Mouse (Mus musculus): ENCODE measurements around the gene Kdm2a. TPM values are rescaled to one million over a fixed set of nuclear protein-coding genes. Genes with fewer than 3 reads are reported as not detected.

Gene Kdm2a
- polyA plus RNA-seq, 1 experiment from 2014 or later, result 43.0 TPM

GRCm38 (mm10) chr19:4434999-4435398 is 36.9 kb upstream of the Kdm2a start:
- WGBS, result 100% methylated on average over 1 of the region's 1 CpGs
- H3K27ac ChIP-seq, result no peak overlapping the region
- no peak for ATAC-seq
- no peak overlapping the region for H3K4me2 ChIP-seq (replicated peaks)
- H3K27me3 ChIP-seq, result peaks cover 23% of the 10 kb centered on the region
- H3K9me3 ChIP-seq, result no peaks in the 10 kb centered on the region
- H3K9ac ChIP-seq (replicated peaks), result no peak overlapping the region
- no peaks in the 10 kb centered on the region for H3K36me3 ChIP-seq
- H3K4me1 ChIP-seq (replicated peaks), result peaks cover 14% of the 10 kb centered on the region
- H3K4me3 ChIP-seq (replicated peaks), result no peak overlapping the region

GRCm38 (mm10) chr19:4433756-4434155 is 35.7 kb upstream of the Kdm2a start:
- peaks cover 11% of the 10 kb centered on the region for H3K27me3 ChIP-seq
- 78% methylated on average over 1 of the region's 1 CpGs for WGBS
- H3K4me2 ChIP-seq (replicated peaks), result no peak overlapping the region
- no peaks in the 10 kb centered on the region for H3K9me3 ChIP-seq
- H3K36me3 ChIP-seq, result no peaks in the 10 kb centered on the region
- no peak overlapping the region for H3K9ac ChIP-seq (replicated peaks)
- no peak for ATAC-seq
- no peak overlapping the region for H3K4me3 ChIP-seq (replicated peaks)
- H3K4me1 ChIP-seq (replicated peaks), result peaks cover 1% of the 10 kb centered on the region; the same call in 1 of the 2 replicates
- H3K27ac ChIP-seq, result no peak overlapping the region

- H3K4me2 ChIP-seq (replicated peaks), result no peak overlapping the region
- H3K36me3 ChIP-seq, result no peaks in the 10 kb centered on the region
- H3K27ac ChIP-seq, result no peak overlapping the region
- H3K9ac ChIP-seq (replicated peaks), result no peak overlapping the region
- 94% methylated on average over 4 of the region's 4 CpGs for WGBS
- ATAC-seq, result no peak
- H3K27me3 ChIP-seq, result no peaks in the 10 kb centered on the region
- H3K9me3 ChIP-seq, result no peaks in the 10 kb centered on the region
- H3K4me1 ChIP-seq (replicated peaks), result no peaks in the 10 kb centered on the region
- no peak overlapping the region for H3K4me3 ChIP-seq (replicated peaks)
These were observed 32.1 kb upstream of the Kdm2a start for GRCm38 (mm10) chr19:4430091-4430620.

GRCm38 (mm10) chr19:4425610-4426366 is 27.7 kb upstream of the Kdm2a start:
- Histone ChIP-seq H3K9me3 (no peaks in the 10 kb centered on the region), H3K36me3 (no peaks in the 10 kb centered on the region), H3K4me3 (replicated peaks) (no peak overlapping the region), H3K27ac (no peak overlapping the region), H3K9ac (replicated peaks) (no peak overlapping the region), H3K4me1 (replicated peaks) (no peaks in the 10 kb centered on the region), H3K4me2 (replicated peaks) (no peak overlapping the region), H3K27me3 (no peaks in the 10 kb centered on the region)
- WGBS, result 76% methylated on average over 19 of the region's 19 CpGs
- ATAC-seq, result no peak

- no peaks in the 10 kb centered on the region for H3K4me1 ChIP-seq (replicated peaks)
- no peak overlapping the region for H3K4me2 ChIP-seq (replicated peaks)
- no peaks in the 10 kb centered on the region for H3K36me3 ChIP-seq
- no peaks in the 10 kb centered on the region for H3K9me3 ChIP-seq
- no peak overlapping the region for H3K9ac ChIP-seq (replicated peaks)
- H3K4me3 ChIP-seq (replicated peaks), result no peak overlapping the region
- no peak overlapping the region for H3K27ac ChIP-seq
- 66% methylated on average over 3 of the region's 3 CpGs for WGBS
- no peak for ATAC-seq
- no peaks in the 10 kb centered on the region for H3K27me3 ChIP-seq
These were observed 24.9 kb upstream of the Kdm2a start for GRCm38 (mm10) chr19:4423021-4423420.

- no peak for ATAC-seq
- Histone ChIP-seq H3K4me1 (replicated peaks) (no peaks in the 10 kb centered on the region), H3K36me3 (no peaks in the 10 kb centered on the region), H3K9ac (replicated peaks) (no peak overlapping the region), H3K27me3 (no peaks in the 10 kb centered on the region), H3K4me2 (replicated peaks) (no peak overlapping the region), H3K9me3 (no peaks in the 10 kb centered on the region), H3K4me3 (replicated peaks) (no peak overlapping the region), H3K27ac (no peak overlapping the region)
- 95% methylated on average over 3 of the region's 3 CpGs for WGBS
These were observed 24.5 kb upstream of the Kdm2a start for GRCm38 (mm10) chr19:4422581-4422980.

GRCm38 (mm10) chr19:4420153-4420910 is 22.2 kb upstream of the Kdm2a start:
- WGBS, result 86% methylated on average over 8 of the region's 8 CpGs
- Histone ChIP-seq H3K36me3 (no peaks in the 10 kb centered on the region), H3K27ac (no peak overlapping the region), H3K4me1 (replicated peaks) (no peaks in the 10 kb centered on the region), H3K4me3 (replicated peaks) (no peak overlapping the region), H3K9ac (replicated peaks) (no peak overlapping the region), H3K27me3 (no peaks in the 10 kb centered on the region), H3K9me3 (no peaks in the 10 kb centered on the region), H3K4me2 (replicated peaks) (no peak overlapping the region)
- ATAC-seq, result no peak

GRCm38 (mm10) chr19:4419711-4420110 is 21.6 kb upstream of the Kdm2a start:
- Histone ChIP-seq H3K4me3 (replicated peaks) (no peak overlapping the region), H3K4me1 (replicated peaks) (no peaks in the 10 kb centered on the region), H3K9me3 (no peaks in the 10 kb centered on the region), H3K27ac (no peak overlapping the region), H3K4me2 (replicated peaks) (no peak overlapping the region), H3K9ac (replicated peaks) (no peak overlapping the region), H3K27me3 (no peaks in the 10 kb centered on the region), H3K36me3 (no peaks in the 10 kb centered on the region)
- ATAC-seq, result no peak
- 94% methylated on average over 5 of the region's 5 CpGs for WGBS

GRCm38 (mm10) chr19:4417713-4418112 is 19.6 kb upstream of the Kdm2a start:
- Histone ChIP-seq H3K4me3 (replicated peaks) (no peak overlapping the region), H3K4me2 (replicated peaks) (no peak overlapping the region), H3K27ac (no peak overlapping the region), H3K9ac (replicated peaks) (no peak overlapping the region), H3K36me3 (no peaks in the 10 kb centered on the region), H3K27me3 (no peaks in the 10 kb centered on the region), H3K4me1 (replicated peaks) (no peaks in the 10 kb centered on the region), H3K9me3 (no peaks in the 10 kb centered on the region)
- no peak for ATAC-seq

- Histone ChIP-seq H3K27me3 (no peaks in the 10 kb centered on the region), H3K9ac (replicated peaks) (no peak overlapping the region), H3K9me3 (no peaks in the 10 kb centered on the region), H3K36me3 (no peaks in the 10 kb centered on the region), H3K4me2 (replicated peaks) (no peak overlapping the region), H3K27ac (no peak overlapping the region), H3K4me3 (replicated peaks) (no peak overlapping the region), H3K4me1 (replicated peaks) (no peaks in the 10 kb centered on the region)
- no peak; the same call in 1 of the 2 replicates for ATAC-seq
- 0% methylated on average over 1 of the region's 1 CpGs for WGBS
These were observed 19.1 kb upstream of the Kdm2a start for GRCm38 (mm10) chr19:4417183-4417582.

- Histone ChIP-seq H3K27ac (no peak overlapping the region), H3K4me3 (replicated peaks) (no peak overlapping the region), H3K36me3 (no peaks in the 10 kb centered on the region), H3K9ac (replicated peaks) (no peak overlapping the region), H3K4me2 (replicated peaks) (no peak overlapping the region), H3K9me3 (no peaks in the 10 kb centered on the region), H3K4me1 (replicated peaks) (no peaks in the 10 kb centered on the region), H3K27me3 (no peaks in the 10 kb centered on the region)
- WGBS, result 88% methylated on average over 1 of the region's 1 CpGs
- no peak for ATAC-seq
These were observed 16.5 kb upstream of the Kdm2a start for GRCm38 (mm10) chr19:4414631-4415030.

- no peak overlapping the region for H3K4me3 ChIP-seq (replicated peaks)
- WGBS, result 69% methylated on average over 2 of the region's 2 CpGs
- H3K4me2 ChIP-seq (replicated peaks), result no peak overlapping the region
- no peak overlapping the region for H3K27ac ChIP-seq
- no peaks in the 10 kb centered on the region for H3K9me3 ChIP-seq
- H3K36me3 ChIP-seq, result no peaks in the 10 kb centered on the region
- H3K4me1 ChIP-seq (replicated peaks), result no peaks in the 10 kb centered on the region
- no peaks in the 10 kb centered on the region; the same call in 1 of the 2 replicates for H3K27me3 ChIP-seq
- no peak overlapping the region for H3K9ac ChIP-seq (replicated peaks)
- no peak for ATAC-seq
These were observed 11.0 kb upstream of the Kdm2a start for GRCm38 (mm10) chr19:4409062-4409461.
